Mouse (Mus musculus) hindbrain, embryonic 12.5 days (tissue): Measurements from ENCODE around the gene Tmem117. TPM values are rescaled to one million over a fixed set of nuclear protein-coding genes. Genes with fewer than 3 reads are reported as not detected.

Experiments
- ATAC-seq: fragments of 200-750 bp; cut with Nextera tagmentation; 2 replicates; pipeline ENCODE4 v1.8.0; 2017; ENCODE audit warnings: moderate TSS enrichment; ENCODE audit not compliant: low FRiP score
- H3K27ac ChIP-seq: fragments of 300-500 bp; sonication (generic); 2 replicates; pipeline ENCODE4 v1.5.1; 2016; ENCODE audit warnings: mild to moderate bottlenecking
- H3K27me3 ChIP-seq: fragments of 300-500 bp; sonication (generic); 2 replicates; pipeline ENCODE4 v1.6.1; 2016; ENCODE audit warnings: mild to moderate bottlenecking
- H3K36me3 ChIP-seq: fragments of 300-500 bp; sonication (generic); 2 replicates; pipeline ENCODE4 v1.6.1; 2016; ENCODE audit warnings: mild to moderate bottlenecking
- H3K4me1 ChIP-seq: fragments of 300-500 bp; sonication (generic); 2 replicates; pipeline ENCODE4 v1.6.1; 2016
- H3K4me2 ChIP-seq: fragments of 300-500 bp; sonication (generic); replicated peaks from 2 replicates; pipeline ENCODE4 v1.6.1; 2016; ENCODE audit warnings: mild to moderate bottlenecking
- H3K4me3 ChIP-seq: fragments of 300-500 bp; sonication (generic); 2 replicates; pipeline ENCODE4 v1.5.1; 2016; ENCODE audit warnings: mild to moderate bottlenecking
- H3K9ac ChIP-seq: fragments of 300-500 bp; sonication (generic); 2 replicates; pipeline ENCODE4 v1.6.1; 2016; ENCODE audit warnings: mild to moderate bottlenecking, moderate library complexity
- H3K9me3 ChIP-seq: fragments of 300-500 bp; sonication (generic); replicated peaks from 2 replicates; pipeline ENCODE4 v1.6.1; 2016; ENCODE audit warnings: mild to moderate bottlenecking
- WGBS: fragments of 180-500 bp; shearing (Covaris S2); methylation state at CpG from one replicate; pipeline ENCODE4 v1.1.7; 2016; 5-methylcytosine and 5-hydroxymethylcytosine counted together
- polyA plus RNA-seq: library from polyadenylated mRNA; unstranded; fragments of >200 nt; fragmentation: Nextera tagmentation; extraction: Ambion mirVana; gene quantifications from 2 replicates; pipeline ENCODE4 v1.2.1, GENCODE M21; 2016

The Tmem117 gene
- polyA plus RNA-seq, 1 experiment from 2014 or later = 3.7 TPM

GRCm38 (mm10) chr15:94861173-94861572 is 232.1 kb downstream of the Tmem117 start:
- no peak for ATAC-seq
- Histone ChIP-seq H3K9ac (no peak overlapping the region), H3K27ac (no peak overlapping the region), H3K4me1 (no peaks in the 10 kb centered on the region), H3K36me3 (no peaks in the 10 kb centered on the region), H3K27me3 (no peaks in the 10 kb centered on the region; the same call in 1 of the 2 replicates), H3K9me3 (no peaks in the 10 kb centered on the region), H3K4me3 (no peak overlapping the region), H3K4me2 (no peak overlapping the region)
- WGBS = 97% methylated on average over 2 of the region's 2 CpGs

- no peak overlapping the region for H3K27ac ChIP-seq
- 37% methylated on average over 1 of the region's 1 CpGs for WGBS
- no peaks in the 10 kb centered on the region for H3K4me1 ChIP-seq
- H3K9me3 ChIP-seq = no peaks in the 10 kb centered on the region
- H3K36me3 ChIP-seq = no peaks in the 10 kb centered on the region
- H3K27me3 ChIP-seq = no peaks in the 10 kb centered on the region; the same call in 1 of the 2 replicates
- no peak overlapping the region for H3K4me3 ChIP-seq
- H3K4me2 ChIP-seq = no peak overlapping the region
- no peak overlapping the region for H3K9ac ChIP-seq
- ATAC-seq = no peak
Measured at GRCm38 (mm10) chr15:94864134-94864533, 235.1 kb downstream of the Tmem117 start.

GRCm38 (mm10) chr15:94868372-94868771 is 239.3 kb downstream of the Tmem117 start:
- ATAC-seq = no peak
- H3K9ac ChIP-seq = no peak overlapping the region
- no peaks in the 10 kb centered on the region for H3K27me3 ChIP-seq
- no peak overlapping the region for H3K4me3 ChIP-seq
- H3K27ac ChIP-seq = no peak overlapping the region
- H3K9me3 ChIP-seq = no peaks in the 10 kb centered on the region
- H3K36me3 ChIP-seq = no peaks in the 10 kb centered on the region
- 77% methylated on average over 5 of the region's 5 CpGs for WGBS
- no peaks in the 10 kb centered on the region for H3K4me1 ChIP-seq
- no peak overlapping the region for H3K4me2 ChIP-seq

- H3K4me1 ChIP-seq = no peaks in the 10 kb centered on the region
- H3K9me3 ChIP-seq = no peaks in the 10 kb centered on the region
- no peak overlapping the region for H3K4me2 ChIP-seq
- no peak overlapping the region for H3K27ac ChIP-seq
- H3K4me3 ChIP-seq = no peak overlapping the region
- ATAC-seq = no peak
- WGBS = 86% methylated on average over 4 of the region's 4 CpGs
- H3K9ac ChIP-seq = no peak overlapping the region
- H3K27me3 ChIP-seq = no peaks in the 10 kb centered on the region
- no peaks in the 10 kb centered on the region for H3K36me3 ChIP-seq
Measured at GRCm38 (mm10) chr15:94885026-94885425, 256.0 kb downstream of the Tmem117 start.

- Histone ChIP-seq H3K4me3 (no peak overlapping the region), H3K4me1 (no peaks in the 10 kb centered on the region), H3K9ac (no peak overlapping the region), H3K27ac (no peak overlapping the region), H3K36me3 (no peaks in the 10 kb centered on the region), H3K27me3 (no peaks in the 10 kb centered on the region), H3K9me3 (no peaks in the 10 kb centered on the region), H3K4me2 (no peak overlapping the region)
- ATAC-seq = no peak
- 90% methylated on average over 1 of the region's 1 CpGs for WGBS
Measured at GRCm38 (mm10) chr15:94893201-94893600, 264.2 kb downstream of the Tmem117 start.

- no peak for ATAC-seq
- Histone ChIP-seq H3K4me1 (no peaks in the 10 kb centered on the region), H3K27me3 (no peaks in the 10 kb centered on the region), H3K27ac (no peak overlapping the region), H3K4me3 (no peak overlapping the region), H3K4me2 (no peak overlapping the region), H3K9ac (no peak overlapping the region), H3K36me3 (no peaks in the 10 kb centered on the region), H3K9me3 (no peaks in the 10 kb centered on the region)
- 59% methylated on average over 5 of the region's 5 CpGs for WGBS
Measured at GRCm38 (mm10) chr15:94894086-94894485, 265.1 kb downstream of the Tmem117 start.

GRCm38 (mm10) chr15:94895681-94896080 is 266.6 kb downstream of the Tmem117 start:
- H3K27ac ChIP-seq = no peak overlapping the region
- no peak for ATAC-seq
- H3K9me3 ChIP-seq = no peaks in the 10 kb centered on the region
- H3K4me3 ChIP-seq = no peak overlapping the region
- WGBS = 92% methylated on average over 11 of the region's 11 CpGs
- no peak overlapping the region for H3K9ac ChIP-seq
- H3K4me1 ChIP-seq = no peaks in the 10 kb centered on the region
- H3K27me3 ChIP-seq = no peaks in the 10 kb centered on the region
- no peaks in the 10 kb centered on the region for H3K36me3 ChIP-seq
- H3K4me2 ChIP-seq = no peak overlapping the region

- Histone ChIP-seq H3K4me2 (no peak overlapping the region), H3K27ac (no peak overlapping the region), H3K9me3 (no peaks in the 10 kb centered on the region), H3K4me3 (no peak overlapping the region), H3K9ac (no peak overlapping the region), H3K27me3 (no peaks in the 10 kb centered on the region), H3K4me1 (0 out of 2 replicates have a peak, but pooled peaks cover 2% of the 10 kb centered on the region), H3K36me3 (no peaks in the 10 kb centered on the region)
- no peak for ATAC-seq
- WGBS = 94% methylated on average over 1 of the region's 1 CpGs
Measured at GRCm38 (mm10) chr15:94903188-94903587, 274.2 kb downstream of the Tmem117 start.

- Histone ChIP-seq H3K9me3 (no peaks in the 10 kb centered on the region), H3K4me2 (no peak overlapping the region), H3K4me1 (0 out of 2 replicates have a peak, but pooled peaks cover 2% of the 10 kb centered on the region), H3K9ac (no peak overlapping the region), H3K27ac (peak overlapping the region; percentile 30; the same call in 1 of the 2 replicates), H3K4me3 (no peak overlapping the region), H3K36me3 (no peaks in the 10 kb centered on the region), H3K27me3 (no peaks in the 10 kb centered on the region)
- 0 out of 2 replicates have a peak, but pooled peaks have one; percentile 32 for ATAC-seq
- 57% methylated on average over 11 of the region's 11 CpGs for WGBS
Measured at GRCm38 (mm10) chr15:94904672-94905407, 275.8 kb downstream of the Tmem117 start.

- no peaks in the 10 kb centered on the region for H3K36me3 ChIP-seq
- no peak overlapping the region for H3K4me3 ChIP-seq
- H3K27ac ChIP-seq = no peak overlapping the region
- WGBS = 27% methylated on average over 1 of the region's 1 CpGs
- no peaks in the 10 kb centered on the region for H3K9me3 ChIP-seq
- no peak overlapping the region for H3K4me2 ChIP-seq
- no peaks in the 10 kb centered on the region for H3K27me3 ChIP-seq
- ATAC-seq = no peak
- no peaks in the 10 kb centered on the region for H3K4me1 ChIP-seq
- no peak overlapping the region for H3K9ac ChIP-seq
Measured at GRCm38 (mm10) chr15:94921672-94922071, 292.6 kb downstream of the Tmem117 start.

GRCm38 (mm10) chr15:94927986-94928385 is 299.0 kb downstream of the Tmem117 start:
- Histone ChIP-seq H3K4me3 (no peak overlapping the region), H3K36me3 (no peaks in the 10 kb centered on the region), H3K4me1 (0 out of 2 replicates have a peak, but pooled peaks cover 2% of the 10 kb centered on the region), H3K9ac (no peak overlapping the region), H3K9me3 (no peaks in the 10 kb centered on the region), H3K4me2 (no peak overlapping the region), H3K27me3 (no peaks in the 10 kb centered on the region), H3K27ac (peak overlapping the region; percentile 9; the same call in 1 of the 2 replicates)
- 68% methylated on average over 5 of the region's 5 CpGs for WGBS
- peak; percentile 60; the same call in 1 of the 2 replicates for ATAC-seq

- no peak overlapping the region for H3K4me3 ChIP-seq
- H3K27ac ChIP-seq = 0 out of 2 replicates have a peak overlapping the region, but pooled peaks have one; percentile 30
- 60% methylated on average over 3 of the region's 3 CpGs for WGBS
- no peaks in the 10 kb centered on the region for H3K27me3 ChIP-seq
- ATAC-seq = no peak
- H3K4me2 ChIP-seq = no peak overlapping the region
- no peaks in the 10 kb centered on the region for H3K36me3 ChIP-seq
- H3K9me3 ChIP-seq = no peaks in the 10 kb centered on the region
- 0 out of 2 replicates have a peak, but pooled peaks cover 4% of the 10 kb centered on the region for H3K4me1 ChIP-seq
- H3K9ac ChIP-seq = no peak overlapping the region
Measured at GRCm38 (mm10) chr15:94930743-94931142, 301.7 kb downstream of the Tmem117 start.

- H3K27ac ChIP-seq = no peak overlapping the region
- 0 out of 2 replicates have a peak, but pooled peaks cover 4% of the 10 kb centered on the region for H3K4me1 ChIP-seq
- no peak overlapping the region for H3K4me2 ChIP-seq
- 0 out of 2 replicates have a peak, but pooled peaks have one; percentile 13 for ATAC-seq
- no peaks in the 10 kb centered on the region for H3K36me3 ChIP-seq
- no peak overlapping the region for H3K9ac ChIP-seq
- WGBS = 63% methylated on average over 4 of the region's 4 CpGs
- H3K4me3 ChIP-seq = no peak overlapping the region
- no peaks in the 10 kb centered on the region for H3K27me3 ChIP-seq
- H3K9me3 ChIP-seq = no peaks in the 10 kb centered on the region
Measured at GRCm38 (mm10) chr15:94933044-94933443, 304.0 kb downstream of the Tmem117 start.
